Mouse (Mus musculus): ENCODE measurements around the gene Mat2a. TPM values are rescaled to one million over a fixed set of nuclear protein-coding genes. Genes with fewer than 3 reads are reported as not detected.
"Not testable (repeated sequence)": the region's sequence is repeated elsewhere in the genome, so short reads cannot be mapped to it uniquely, and the experiment has no call there.

Mat2a gene
- total RNA-seq, 2 experiments from 2014 or later: 155 to 171 TPM

DNA sequence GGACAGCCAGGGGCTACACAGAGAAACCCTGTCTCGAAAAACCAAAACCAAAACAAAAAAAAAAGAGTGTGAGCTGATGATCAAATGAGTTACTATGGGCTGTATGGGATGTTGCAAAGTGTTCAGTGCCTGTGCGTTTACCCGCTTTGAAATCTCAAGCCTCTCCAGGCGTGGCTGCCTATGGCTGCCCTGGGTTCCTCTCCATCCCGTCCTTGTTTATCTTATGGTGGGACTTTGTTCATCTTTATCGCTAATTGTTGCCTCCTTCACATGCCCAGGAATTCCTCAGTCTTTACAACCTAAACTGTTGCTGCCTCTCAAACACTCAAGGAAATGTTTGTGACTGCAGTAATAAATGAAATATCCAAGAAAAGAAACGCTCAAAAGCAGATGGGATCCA is 19.1 kb upstream of the Mat2a start:
- no peak for DNase-seq (ENCODE audit: extremely low spot score in 1 of 2, low spot score in 1 of 2)

GRCm38 (mm10) chr6:72456567-72456966 is 17.2 kb upstream of the Mat2a start:
- no peak for DNase-seq (ENCODE audit: extremely low spot score in 1 of 2, low spot score in 1 of 2)

DNA sequence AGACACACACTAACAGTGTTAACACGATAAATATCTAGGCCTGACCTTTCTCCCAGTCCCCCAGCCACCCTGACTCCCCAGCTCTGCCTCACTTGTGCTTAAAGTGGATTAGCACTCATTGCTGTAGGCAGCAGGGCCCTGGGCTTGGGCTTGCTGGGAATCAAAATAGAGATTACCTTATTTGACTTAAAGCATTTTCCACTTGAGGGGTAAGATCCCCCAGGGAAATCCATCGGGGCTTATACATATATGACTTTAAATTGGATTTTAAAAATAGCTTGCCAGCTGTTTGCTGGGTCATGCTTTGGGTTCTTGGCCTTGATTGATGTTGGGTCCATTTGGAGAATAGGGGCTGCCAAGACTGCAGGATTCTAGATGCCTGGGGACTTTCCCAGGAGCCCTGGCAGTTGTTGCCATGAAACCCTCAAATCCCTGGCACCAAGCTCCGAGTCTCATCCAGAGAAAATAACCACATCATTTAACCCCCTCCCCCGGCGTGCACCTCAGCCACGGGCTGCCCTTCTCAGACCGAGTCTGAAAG is 15.5 kb upstream of the Mat2a start:
- DNase-seq (ENCODE audit: extremely low spot score in 1 of 2, low spot score in 1 of 2): peak in 1 of 2 experiments; percentile 33

GRCm38 (mm10) chr6:72454072-72454746 is 14.9 kb upstream of the Mat2a start:
- no peak for DNase-seq (ENCODE audit: extremely low spot score in 1 of 2, low spot score in 1 of 2)

- DNase-seq (ENCODE audit: extremely low spot score in 1 of 2, low spot score in 1 of 2): no peak
These were observed 14.2 kb upstream of the Mat2a start for GRCm38 (mm10) chr6:72453578-72453977.

GRCm38 (mm10) chr6:72452329-72452728 is 13.0 kb upstream of the Mat2a start:
- no peak for DNase-seq (ENCODE audit: extremely low spot score in 1 of 2, low spot score in 1 of 2)

- DNase-seq (ENCODE audit: extremely low spot score in 1 of 2, low spot score in 1 of 2): not testable (repeated sequence)
These were observed 12.4 kb upstream of the Mat2a start for GRCm38 (mm10) chr6:72451778-72452177.

GRCm38 (mm10) chr6:72447487-72447886 is 8.1 kb upstream of the Mat2a start:
- no peak for DNase-seq (ENCODE audit: extremely low spot score in 1 of 2, low spot score in 1 of 2)

GRCm38 (mm10) chr6:72445011-72445410 is 5.7 kb upstream of the Mat2a start:
- no peak for DNase-seq (ENCODE audit: extremely low spot score in 1 of 2, low spot score in 1 of 2)

DNA sequence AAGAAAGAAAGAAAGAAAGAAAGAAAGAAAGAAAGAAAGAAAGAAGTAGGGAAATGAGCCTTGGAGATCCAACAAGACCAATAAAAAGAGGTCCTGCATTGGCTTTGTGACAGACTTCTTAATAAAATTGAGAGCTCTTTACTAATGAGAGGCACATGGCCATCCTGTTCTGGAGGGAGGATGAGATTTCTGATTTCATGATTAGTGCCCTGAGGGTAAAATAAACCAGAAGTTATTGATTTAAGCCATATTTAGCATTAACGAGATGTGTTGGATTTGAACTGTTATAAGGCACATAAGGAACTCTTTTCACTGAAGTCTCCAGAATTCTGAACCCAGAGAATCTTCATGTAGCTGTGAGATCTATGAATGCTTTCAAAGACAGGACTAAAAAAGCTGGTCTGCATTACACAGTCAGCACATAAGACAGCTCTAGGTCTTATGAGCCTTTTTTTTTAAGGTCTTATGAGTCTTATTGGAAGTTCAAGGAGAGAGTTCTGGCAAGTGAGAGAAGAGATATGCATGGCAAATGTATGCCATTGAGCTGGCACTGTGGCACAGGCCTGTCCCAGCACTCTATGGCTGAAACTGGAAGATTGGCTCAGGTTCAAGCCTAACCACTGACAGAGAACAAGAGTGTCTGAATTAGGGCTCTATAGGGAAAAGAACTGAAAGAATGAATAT is 3.7 kb upstream of the Mat2a start:
- no peak for DNase-seq (ENCODE audit: extremely low spot score in 1 of 2, low spot score in 1 of 2)

- peak in 1 of 2 experiments; percentile 17 for DNase-seq (ENCODE audit: extremely low spot score in 1 of 2, low spot score in 1 of 2)
These were observed 1.0 kb upstream of the Mat2a start for GRCm38 (mm10) chr6:72440186-72440990.

DNA sequence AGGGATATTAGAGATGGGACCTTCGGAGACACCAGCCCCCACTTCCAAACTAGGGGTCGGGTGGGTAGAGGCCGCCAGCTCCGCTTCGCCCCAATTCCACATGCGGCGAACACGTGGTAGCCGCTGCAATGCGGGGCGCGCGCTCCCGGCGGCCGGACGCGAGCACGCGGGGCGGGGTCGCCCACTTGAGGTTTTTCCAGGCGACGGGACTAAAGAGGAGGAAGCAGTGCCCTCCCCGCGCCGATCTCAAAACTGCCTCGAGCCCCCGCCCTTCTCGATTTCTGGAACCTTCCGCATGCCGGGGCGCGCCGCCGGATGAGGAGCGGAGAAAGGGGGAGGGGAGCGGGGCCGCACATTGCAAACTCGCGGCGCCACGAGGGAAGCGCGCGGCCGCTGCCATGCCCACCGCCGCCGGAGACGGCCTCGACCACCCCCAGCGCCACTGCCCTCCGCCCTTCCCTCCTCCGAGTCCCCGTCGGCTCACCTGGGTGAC is 450 bp downstream of the Mat2a start:
- peak; percentile 75 to 81 for DNase-seq (ENCODE audit: extremely low spot score in 1 of 2, low spot score in 1 of 2)

DNA sequence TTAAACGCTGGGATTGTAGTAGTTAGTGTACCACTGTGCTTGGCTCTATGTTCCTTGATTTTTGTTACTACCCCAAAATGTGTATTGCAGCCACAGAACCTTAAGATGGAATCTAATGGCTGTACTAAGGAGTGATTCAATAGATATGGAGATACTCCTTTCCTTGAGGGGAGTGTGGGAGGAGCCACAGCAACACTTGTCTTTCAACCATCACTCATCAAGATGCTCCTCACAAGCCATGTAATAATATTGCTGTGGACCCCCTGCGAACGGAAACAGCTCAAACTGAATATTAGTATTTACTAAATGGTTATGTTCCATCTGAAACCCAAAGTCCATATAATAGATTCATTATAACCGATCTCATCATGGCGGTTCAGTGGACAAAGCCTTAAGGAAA is 1.1 kb downstream of the Mat2a start:
- DNase-seq (ENCODE audit: extremely low spot score in 1 of 2, low spot score in 1 of 2): no peak

- no peak for DNase-seq (ENCODE audit: extremely low spot score in 1 of 2, low spot score in 1 of 2)
These were observed 7.2 kb downstream of the Mat2a start for GRCm38 (mm10) chr6:72432153-72432552.

DNA sequence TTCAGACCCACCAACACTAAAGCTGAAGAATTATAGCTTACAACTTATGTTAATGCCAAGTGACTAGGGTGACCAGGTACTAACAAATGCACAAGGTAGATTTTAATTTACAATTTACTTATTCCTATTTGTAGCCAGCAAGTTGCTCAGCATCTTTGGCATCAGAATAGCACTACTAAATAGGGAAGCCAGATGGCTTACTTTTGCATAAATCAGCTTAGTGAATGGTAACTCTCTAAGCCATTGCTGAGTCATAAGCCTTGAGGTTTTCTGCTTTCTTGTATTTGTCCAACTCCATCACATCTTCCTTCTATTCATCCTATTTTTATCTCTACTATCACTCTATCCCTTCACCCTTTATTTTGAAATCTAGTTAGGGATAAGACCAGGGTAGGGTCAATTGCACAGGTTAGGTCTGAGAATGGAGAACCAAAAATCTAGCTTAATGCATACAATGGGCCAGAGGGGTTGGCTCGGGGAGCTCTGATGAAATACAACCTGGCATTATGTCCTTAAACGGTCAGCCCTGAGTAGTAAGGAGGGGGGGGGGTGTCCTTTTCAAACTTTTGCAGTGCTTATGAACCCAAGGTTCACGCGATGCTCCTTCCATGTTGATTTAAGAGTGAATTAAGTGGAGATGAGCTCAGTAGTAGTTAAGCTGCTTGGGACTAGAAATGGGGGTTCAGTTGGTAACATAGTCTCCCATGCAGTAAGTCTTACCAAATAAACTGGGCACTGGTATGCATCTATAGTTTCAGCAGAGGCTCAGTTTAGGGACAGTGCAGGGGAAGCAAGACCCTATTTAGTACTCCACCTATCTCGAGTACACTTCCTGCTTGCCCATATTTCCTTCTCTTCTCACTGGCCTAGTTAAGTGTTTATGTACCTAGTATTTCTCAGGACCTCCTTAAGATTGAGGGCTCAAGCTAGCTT is 8.1 kb downstream of the Mat2a start:
- DNase-seq (ENCODE audit: extremely low spot score in 1 of 2, low spot score in 1 of 2): no peak

- no peak for DNase-seq (ENCODE audit: extremely low spot score in 1 of 2, low spot score in 1 of 2)
These were observed 10.1 kb downstream of the Mat2a start for GRCm38 (mm10) chr6:72429061-72429842.

GRCm38 (mm10) chr6:72428036-72428435 is 11.3 kb downstream of the Mat2a start:
- DNase-seq (ENCODE audit: extremely low spot score in 1 of 2, low spot score in 1 of 2): peak; percentile 45 to 87

DNA sequence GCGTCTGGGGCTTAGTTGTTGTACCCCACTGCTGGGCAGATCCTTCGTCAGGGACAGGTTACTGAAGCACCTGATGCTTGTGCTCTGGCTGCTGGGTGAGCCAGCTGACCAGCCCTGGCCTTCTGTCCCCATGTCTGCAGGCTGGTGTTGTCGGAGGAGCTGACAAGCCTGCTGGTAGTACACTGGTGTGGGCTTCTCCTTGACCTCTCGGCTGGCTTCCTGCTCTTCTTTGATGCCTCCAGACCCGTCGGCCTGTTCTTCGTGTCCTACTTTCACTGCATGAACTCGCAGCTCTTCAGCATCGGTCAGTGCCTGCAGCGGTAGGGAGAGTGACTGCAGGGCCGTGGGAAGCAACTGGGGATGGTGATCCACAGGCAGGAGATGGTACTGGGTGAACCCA is 13.7 kb downstream of the Mat2a start:
- no peak for DNase-seq (ENCODE audit: extremely low spot score in 1 of 2, low spot score in 1 of 2)

- DNase-seq (ENCODE audit: extremely low spot score in 1 of 2, low spot score in 1 of 2): no peak
These were observed 18.5 kb downstream of the Mat2a start for GRCm38 (mm10) chr6:72420901-72421300.
